Mouse (Mus musculus) 3134 (cell line): ENCODE data around the gene Gm609.

Source experiments
- DNase-seq: peaks from one replicate; pipeline ENCODE4 v3.0.0-alpha.2; 2011; ENCODE audit warnings: low spot score; ENCODE audit not compliant: insufficient read length; ENCODE audit errors: extremely low read depth

Gene Gm609

GRCm38 (mm10) chr16:45397440-45397839 lies 95.3 kb downstream of the Gm609 start:
- DNase-seq: no peak

- no peak for DNase-seq
Measured at GRCm38 (mm10) chr16:45392246-45392645, 100.5 kb downstream of the Gm609 start.

- DNase-seq: no peak
Measured at GRCm38 (mm10) chr16:45391680-45392079, 101.1 kb downstream of the Gm609 start.

- no peak for DNase-seq
Measured at GRCm38 (mm10) chr16:45390286-45390956, 102.3 kb downstream of the Gm609 start.

- DNase-seq: no peak
Measured at GRCm38 (mm10) chr16:45389833-45390232, 102.9 kb downstream of the Gm609 start.

GRCm38 (mm10) chr16:45389041-45389440 lies 103.7 kb downstream of the Gm609 start:
- DNase-seq: no peak

GRCm38 (mm10) chr16:45381811-45382210 lies 111.0 kb downstream of the Gm609 start:
- no peak for DNase-seq

- no peak for DNase-seq
Measured at GRCm38 (mm10) chr16:45378959-45379358, 113.8 kb downstream of the Gm609 start.

- no peak for DNase-seq
Measured at GRCm38 (mm10) chr16:45378147-45378943, 114.4 kb downstream of the Gm609 start.

- peak; percentile 31 for DNase-seq
Measured at GRCm38 (mm10) chr16:45377332-45377731, 115.4 kb downstream of the Gm609 start.

- no peak for DNase-seq
Measured at GRCm38 (mm10) chr16:45376812-45377211, 116.0 kb downstream of the Gm609 start.

GRCm38 (mm10) chr16:45376294-45376693 lies 116.5 kb downstream of the Gm609 start:
- DNase-seq: no peak

- no peak for DNase-seq
Measured at GRCm38 (mm10) chr16:45375506-45376225, 117.1 kb downstream of the Gm609 start.

GRCm38 (mm10) chr16:45374074-45374473 lies 118.7 kb downstream of the Gm609 start:
- no peak for DNase-seq

GRCm38 (mm10) chr16:45371076-45371475 lies 121.7 kb downstream of the Gm609 start:
- peak; percentile 14 for DNase-seq

- DNase-seq: peak; percentile 6
Measured at GRCm38 (mm10) chr16:45369285-45369965, 123.3 kb downstream of the Gm609 start.

GRCm38 (mm10) chr16:45366111-45366510 lies 126.7 kb downstream of the Gm609 start:
- DNase-seq: no peak

GRCm38 (mm10) chr16:45365353-45365752 lies 127.4 kb downstream of the Gm609 start:
- DNase-seq: no peak

GRCm38 (mm10) chr16:45364627-45365026 lies 128.1 kb downstream of the Gm609 start:
- no peak for DNase-seq

GRCm38 (mm10) chr16:45363480-45364045 lies 129.2 kb downstream of the Gm609 start:
- no peak for DNase-seq
